Mouse (Mus musculus) hindbrain, embryonic 16.5 days (tissue): Measurements from ENCODE around the gene Mrtfa. TPM values are rescaled to one million over a fixed set of nuclear protein-coding genes. Genes with fewer than 3 reads are reported as not detected.

Experiments used
- ATAC-seq: fragments of 200-750 bp; cut with Nextera tagmentation; 2 replicates; pipeline ENCODE4 v1.8.0; 2017; ENCODE audit warnings: moderate TSS enrichment, moderate library complexity
- H3K27ac ChIP-seq: fragments of 300-500 bp; sonication (generic); 2 replicates; pipeline ENCODE4 v1.5.1; 2014; ENCODE audit warnings: low read depth, mild to moderate bottlenecking, control low read depth, low read length, moderate library complexity
- H3K27me3 ChIP-seq: fragments of 300-500 bp; sonication (generic); replicated peaks from 2 replicates; pipeline ENCODE4 v1.6.1; 2014; ENCODE audit warnings: low read length; ENCODE audit not compliant: control insufficient read depth, insufficient read depth
- H3K36me3 ChIP-seq: fragments of 300-500 bp; sonication (generic); 2 replicates; pipeline ENCODE4 v1.6.1; 2014; ENCODE audit warnings: mild to moderate bottlenecking, low read length, moderate library complexity, mixed read lengths; ENCODE audit not compliant: control insufficient read depth, insufficient read depth
- H3K4me1 ChIP-seq: fragments of 300-500 bp; sonication (generic); 2 replicates; pipeline ENCODE4 v1.6.1; 2014; ENCODE audit warnings: low read depth, low read length; ENCODE audit not compliant: control insufficient read depth, insufficient read depth
- H3K4me2 ChIP-seq: fragments of 300-500 bp; sonication (generic); 2 replicates; pipeline ENCODE4 v1.6.1; 2014; ENCODE audit warnings: mild to moderate bottlenecking, low read length, control low read depth, moderate library complexity
- H3K4me3 ChIP-seq: fragments of 300-500 bp; sonication (generic); 2 replicates; pipeline ENCODE4 v1.5.1; 2014; ENCODE audit warnings: mild to moderate bottlenecking, low read length, control low read depth, moderate library complexity
- H3K9ac ChIP-seq: fragments of 300-500 bp; sonication (generic); 2 replicates; pipeline ENCODE4 v1.6.1; 2014; ENCODE audit warnings: low read depth, mild to moderate bottlenecking, control low read depth, low read length, moderate library complexity
- H3K9me3 ChIP-seq: fragments of 300-500 bp; sonication (generic); 2 replicates; pipeline ENCODE4 v1.6.1; 2014; ENCODE audit warnings: mild to moderate bottlenecking, low read length, moderate library complexity; ENCODE audit not compliant: control insufficient read depth
- WGBS: fragments of 180-500 bp; shearing (Covaris S2); extraction: QIAGEN DNeasy Blood & Tissue Kit; methylation state at CpG from one replicate; pipeline ENCODE4 v1.1.7; 2014; 5-methylcytosine and 5-hydroxymethylcytosine counted together
- polyA plus RNA-seq: library from polyadenylated mRNA; unstranded; fragments of >200 nt; fragmentation: Nextera tagmentation; extraction: Ambion mirVana; gene quantifications from 2 replicates; pipeline ENCODE4 v1.2.1, GENCODE M21; 2015

The Mrtfa gene
- polyA plus RNA-seq, 1 experiment from 2014 or later, result 24.1 TPM

DNA sequence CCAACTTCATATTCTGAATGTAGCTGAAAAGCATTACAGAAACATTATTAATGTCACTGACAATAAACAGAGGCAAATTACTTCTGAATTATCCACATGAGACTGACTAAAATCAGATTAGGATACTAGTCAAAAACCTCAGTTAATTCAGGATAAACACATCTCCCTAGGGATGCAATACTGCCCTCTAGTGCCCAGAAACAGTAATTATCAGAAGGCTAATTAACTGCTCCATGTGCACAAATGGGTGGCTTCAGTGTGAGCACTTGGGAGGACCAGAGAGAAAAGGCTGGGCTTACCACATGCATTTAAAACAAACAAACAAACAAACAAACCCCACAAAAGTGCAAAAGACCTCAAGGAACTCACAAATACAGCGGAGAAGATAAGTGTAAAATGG, 126.4 kb downstream of the Mrtfa start:
- WGBS, result 36% methylated on average over 1 of the region's 1 CpGs
- Histone ChIP-seq H3K4me2 (no peak overlapping the region), H3K4me3 (no peak overlapping the region), H3K27me3 (no peaks in the 10 kb centered on the region), H3K27ac (no peak overlapping the region), H3K4me1 (peaks cover 9% of the 10 kb centered on the region), H3K36me3 (no peaks in the 10 kb centered on the region), H3K9ac (no peak overlapping the region), H3K9me3 (no peaks in the 10 kb centered on the region)
- no peak for ATAC-seq

DNA sequence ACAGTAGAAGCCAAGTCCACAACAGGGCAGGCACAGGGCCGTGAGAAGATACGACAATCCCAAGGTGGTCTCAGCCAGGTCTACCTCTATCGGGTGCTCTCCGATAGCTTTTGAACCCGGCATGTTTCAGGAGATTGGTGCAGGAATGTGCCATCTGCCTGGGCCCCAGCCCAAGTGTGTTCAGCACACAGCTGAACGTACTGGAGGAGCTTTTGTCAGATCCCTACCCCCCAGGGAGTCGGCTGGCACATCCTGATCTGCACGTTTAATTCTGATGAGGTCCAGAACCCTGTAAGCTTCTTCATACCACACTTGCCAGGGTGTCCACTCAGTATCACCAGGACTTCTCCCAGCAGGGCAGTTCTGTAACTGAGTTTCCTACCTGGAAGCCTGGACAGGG, 127.9 kb downstream of the Mrtfa start:
- no peak overlapping the region for H3K27ac ChIP-seq
- H3K9ac ChIP-seq, result no peak overlapping the region
- H3K4me2 ChIP-seq, result no peak overlapping the region
- no peaks in the 10 kb centered on the region for H3K9me3 ChIP-seq
- peaks cover 9% of the 10 kb centered on the region for H3K4me1 ChIP-seq
- ATAC-seq, result no peak
- H3K36me3 ChIP-seq, result no peaks in the 10 kb centered on the region
- no peak overlapping the region for H3K4me3 ChIP-seq
- WGBS, result 46% methylated on average over 8 of the region's 8 CpGs
- no peaks in the 10 kb centered on the region for H3K27me3 ChIP-seq

- 25% methylated on average over 8 of the region's 8 CpGs for WGBS
- no peak; the same call in 1 of the 2 replicates for ATAC-seq
Observed at GRCm38 (mm10) chr15:81062175-81062588, 128.4 kb downstream of the Mrtfa start.

GRCm38 (mm10) chr15:81060975-81061374, 129.6 kb downstream of the Mrtfa start:
- H3K27me3 ChIP-seq, result no peaks in the 10 kb centered on the region
- H3K9me3 ChIP-seq, result no peaks in the 10 kb centered on the region
- 93% methylated on average over 2 of the region's 2 CpGs for WGBS
- no peak for ATAC-seq
- H3K4me3 ChIP-seq, result no peak overlapping the region
- no peak overlapping the region for H3K9ac ChIP-seq
- H3K4me2 ChIP-seq, result no peak overlapping the region
- H3K4me1 ChIP-seq, result peaks cover 9% of the 10 kb centered on the region
- no peaks in the 10 kb centered on the region for H3K36me3 ChIP-seq
- H3K27ac ChIP-seq, result no peak overlapping the region

More at GRCm38 (mm10) chr15:81062175-81062588, 128.4 kb downstream of the Mrtfa start:
- no peak overlapping the region for H3K27ac ChIP-seq
- no peaks in the 10 kb centered on the region for H3K9me3 ChIP-seq
- H3K4me2 ChIP-seq, result no peak overlapping the region
- H3K27me3 ChIP-seq, result no peaks in the 10 kb centered on the region
- no peaks in the 10 kb centered on the region for H3K36me3 ChIP-seq
- H3K9ac ChIP-seq, result no peak overlapping the region
- H3K4me3 ChIP-seq, result no peak overlapping the region
- H3K4me1 ChIP-seq, result peaks cover 9% of the 10 kb centered on the region

DNA sequence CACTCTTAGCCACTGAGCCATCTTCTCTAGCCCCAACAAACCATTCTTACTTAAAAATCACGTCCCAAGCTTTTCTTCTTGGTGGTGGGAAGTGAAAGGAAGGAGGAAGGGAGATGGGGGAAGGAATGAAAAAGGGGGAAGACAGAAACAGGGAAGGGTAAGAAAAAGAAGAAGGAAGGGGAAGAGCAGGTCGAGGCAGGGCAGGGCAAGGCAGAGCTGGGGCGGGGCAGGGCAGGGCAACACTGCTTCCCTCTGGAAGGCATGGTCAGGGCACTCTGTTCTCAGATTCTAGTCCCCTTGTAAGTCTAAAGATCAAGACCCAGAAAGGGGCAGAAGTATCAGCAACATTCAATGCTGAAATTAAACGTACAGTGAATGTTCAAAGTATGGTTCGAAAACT, 132.8 kb downstream of the Mrtfa start:
- no peak overlapping the region for H3K4me2 ChIP-seq
- no peak for ATAC-seq

DNA sequence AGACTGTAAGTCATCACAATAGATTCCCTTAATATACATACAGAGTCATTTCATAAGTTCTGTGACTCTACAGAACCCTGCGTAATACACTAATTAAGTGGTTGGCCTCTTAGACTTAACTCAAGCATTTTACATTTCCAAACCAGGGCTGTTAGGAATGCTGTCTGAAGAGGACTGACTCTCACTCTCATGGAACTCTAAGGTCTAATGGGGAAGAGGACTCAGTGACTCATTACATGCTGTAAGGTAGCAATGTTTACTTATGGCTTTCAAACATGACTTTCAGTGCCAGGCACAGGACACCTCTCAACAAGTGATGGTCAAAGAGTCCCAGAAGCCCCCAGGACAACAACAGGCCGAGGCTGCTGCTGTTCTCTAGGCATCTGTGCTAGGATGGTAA, 135.1 kb downstream of the Mrtfa start:
- H3K4me3 ChIP-seq, result no peak overlapping the region
- H3K4me1 ChIP-seq, result no peaks in the 10 kb centered on the region
- no peaks in the 10 kb centered on the region for H3K9me3 ChIP-seq
- H3K4me2 ChIP-seq, result no peak overlapping the region
- no peak overlapping the region for H3K27ac ChIP-seq
- H3K9ac ChIP-seq, result no peak overlapping the region
- no peak for ATAC-seq
- 92% methylated on average over 2 of the region's 2 CpGs for WGBS
- no peaks in the 10 kb centered on the region for H3K36me3 ChIP-seq
- no peaks in the 10 kb centered on the region for H3K27me3 ChIP-seq

More for the DNA sequence above, 132.8 kb downstream of the Mrtfa start:
- H3K27me3 ChIP-seq, result no peaks in the 10 kb centered on the region
- 96% methylated on average over 5 of the region's 5 CpGs for WGBS
- no peak overlapping the region for H3K9ac ChIP-seq
- H3K9me3 ChIP-seq, result no peaks in the 10 kb centered on the region
- no peak overlapping the region for H3K27ac ChIP-seq
- H3K36me3 ChIP-seq, result no peaks in the 10 kb centered on the region
- no peak overlapping the region for H3K4me3 ChIP-seq
- H3K4me1 ChIP-seq, result peaks cover 7% of the 10 kb centered on the region

GRCm38 (mm10) chr15:81052491-81052890, 138.1 kb downstream of the Mrtfa start:
- ATAC-seq, result no peak
- Histone ChIP-seq H3K4me2 (no peak overlapping the region), H3K27ac (no peak overlapping the region), H3K9me3 (no peaks in the 10 kb centered on the region), H3K4me3 (no peak overlapping the region), H3K36me3 (no peaks in the 10 kb centered on the region), H3K4me1 (no peaks in the 10 kb centered on the region), H3K27me3 (no peaks in the 10 kb centered on the region), H3K9ac (no peak overlapping the region)
- 97% methylated on average over 5 of the region's 5 CpGs for WGBS

GRCm38 (mm10) chr15:81050488-81050887, 140.1 kb downstream of the Mrtfa start:
- H3K4me2 ChIP-seq, result no peak overlapping the region
- H3K4me1 ChIP-seq, result no peaks in the 10 kb centered on the region
- 56% methylated on average over 3 of the region's 3 CpGs for WGBS
- ATAC-seq, result no peak
- H3K9ac ChIP-seq, result no peak overlapping the region
- H3K4me3 ChIP-seq, result no peak overlapping the region
- no peak overlapping the region for H3K27ac ChIP-seq
- no peaks in the 10 kb centered on the region for H3K36me3 ChIP-seq
- H3K27me3 ChIP-seq, result no peaks in the 10 kb centered on the region
- H3K9me3 ChIP-seq, result no peaks in the 10 kb centered on the region

DNA sequence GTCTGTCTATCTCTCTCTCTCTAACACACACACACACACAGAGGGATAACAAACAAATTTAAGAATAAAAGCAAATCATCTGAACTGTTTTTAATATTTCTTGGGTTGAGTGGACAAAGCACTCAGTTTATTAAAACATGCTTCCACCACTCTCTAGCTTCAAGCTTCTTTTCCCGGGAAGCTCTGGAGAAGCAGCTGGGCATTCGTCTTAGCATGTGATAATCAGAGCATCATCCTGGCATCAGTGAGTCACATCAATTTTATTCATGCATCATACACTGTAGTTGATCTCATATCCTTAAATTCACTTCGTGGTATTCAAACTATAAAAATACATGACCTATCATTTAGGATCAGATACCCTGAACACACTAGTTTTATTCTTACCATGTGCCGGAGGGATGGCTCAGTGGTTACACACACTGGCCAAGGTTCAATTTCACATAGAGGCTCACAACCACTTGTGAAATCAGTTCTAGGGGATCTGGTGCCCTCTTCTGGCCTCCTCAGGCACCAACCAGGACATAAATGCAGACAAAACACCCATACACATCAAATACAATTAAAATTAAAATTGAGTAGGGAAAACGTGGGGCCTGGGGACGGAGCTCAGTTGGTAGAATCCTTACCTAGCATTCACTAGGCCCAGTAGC, 141.0 kb downstream of the Mrtfa start:
- WGBS, result 76% methylated on average over 6 of the region's 6 CpGs
- Histone ChIP-seq H3K27ac (no peak overlapping the region), H3K4me1 (no peaks in the 10 kb centered on the region), H3K4me2 (no peak overlapping the region), H3K36me3 (no peaks in the 10 kb centered on the region), H3K9ac (no peak overlapping the region), H3K27me3 (no peaks in the 10 kb centered on the region), H3K4me3 (no peak overlapping the region), H3K9me3 (no peaks in the 10 kb centered on the region)
- ATAC-seq, result no peak
